Mouse (Mus musculus): ENCODE results near the gene Olfr1487.
"Not testable (repeated sequence)": the region's sequence is repeated elsewhere in the genome, so short reads cannot be mapped to it uniquely, and the experiment has no call there.

Gene Olfr1487

DNA sequence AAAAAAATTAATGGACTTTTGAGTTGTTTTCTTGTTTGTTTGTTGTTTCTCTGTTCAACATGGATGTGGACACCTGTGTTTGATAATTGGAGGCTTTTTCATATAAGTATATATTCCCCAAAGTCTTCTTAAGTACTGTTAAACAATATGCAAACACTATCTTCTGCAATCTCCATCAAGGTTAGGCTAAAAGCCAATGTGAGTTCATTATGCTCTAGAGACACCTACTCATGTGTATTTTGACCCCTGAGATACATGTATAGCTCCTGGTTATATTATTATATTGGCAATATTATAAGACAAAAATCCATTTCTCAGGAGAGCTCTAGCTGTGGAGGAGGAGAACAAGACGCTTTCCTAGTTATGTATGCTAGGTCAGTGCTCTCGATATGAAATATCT is at the start of gene Olfr1487:
TSS of gene Olfr1487 (plus strand) at position 301 of the 400 bp plus-strand sequence.
- DNase-seq (ENCODE audit: low read depth, low spot score), result not testable (repeated sequence)

DNA sequence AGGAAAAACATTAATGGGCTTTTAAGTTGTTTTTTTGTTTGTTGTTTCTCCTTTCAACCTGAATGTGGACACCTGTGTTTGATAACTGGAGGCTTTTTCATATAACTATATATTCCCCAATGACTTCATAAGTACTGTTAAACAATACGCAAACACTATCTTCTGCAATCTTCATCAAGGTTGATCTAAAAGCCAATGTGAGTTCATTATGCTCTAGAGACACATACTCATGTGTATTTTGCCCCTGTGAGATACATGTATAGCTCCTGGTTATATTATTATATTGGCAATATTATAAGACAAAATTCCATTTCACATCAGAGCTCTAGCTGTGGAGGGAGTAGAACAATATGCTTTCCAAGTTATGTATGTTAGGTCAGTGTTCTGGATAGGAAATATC is 34.0 kb upstream of the Olfr1487 start, which contains the start of gene Olfr1484:
TSS of gene Olfr1484 (plus strand) at position 301 of the 400 bp plus-strand sequence.
- DNase-seq (ENCODE audit: low read depth, low spot score), result no peak

DNA sequence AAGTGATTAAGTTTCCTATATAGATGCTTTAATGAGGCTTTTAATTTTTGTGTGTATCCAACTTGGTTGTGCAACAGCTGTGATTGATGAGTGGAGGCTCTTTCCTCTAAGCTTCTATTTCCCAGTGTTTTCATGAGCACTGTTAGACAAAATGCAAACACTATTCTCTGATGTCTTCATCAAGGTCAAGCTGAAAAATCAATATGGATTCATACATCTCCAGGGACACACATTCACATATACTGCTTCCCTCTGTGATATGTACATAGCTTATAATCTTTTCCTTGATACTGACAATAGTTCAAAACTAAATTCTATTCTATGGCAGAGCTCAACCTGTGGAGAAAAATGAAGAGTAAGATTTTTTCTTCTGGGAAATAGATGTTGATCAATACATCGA is 14.1 kb downstream of the Olfr1487 start, which contains the start of gene Olfr1489:
TSS of gene Olfr1489 (plus strand) at position 301 of the 400 bp plus-strand sequence.
- DNase-seq (ENCODE audit: low read depth, low spot score), result no peak

DNA sequence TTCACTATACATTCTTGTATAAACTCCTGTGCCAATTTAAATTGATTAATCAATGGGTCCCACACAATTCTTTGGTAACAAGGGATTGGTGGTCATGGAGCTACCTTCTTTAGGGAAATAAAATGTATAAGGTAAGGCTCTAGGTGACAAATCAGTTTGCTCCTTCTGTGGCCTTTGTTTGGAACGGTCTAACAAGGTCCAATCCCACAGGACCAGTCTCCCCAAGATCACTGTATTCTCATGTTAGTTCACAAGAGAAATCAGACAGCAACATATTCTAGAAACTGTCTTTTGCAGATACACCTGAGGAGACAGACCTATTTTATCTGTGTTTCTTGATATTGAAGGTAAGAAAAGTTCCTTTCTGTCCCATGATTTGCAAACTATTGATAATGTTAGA is 33.6 kb downstream of the Olfr1487 start, which contains the start of gene Olfr1490:
TSS of gene Olfr1490 (plus strand) at position 301 of the 400 bp plus-strand sequence.
- DNase-seq (ENCODE audit: low read depth, low spot score), result no peak
